Mouse (Mus musculus): Measurements from ENCODE around the gene Gm29735. TPM values are rescaled to one million over a fixed set of nuclear protein-coding genes. Genes with fewer than 3 reads are reported as not detected.

Gm29735 gene
- polyA plus RNA-seq (2017; shearing (Covaris generic)): not detected

DNA sequence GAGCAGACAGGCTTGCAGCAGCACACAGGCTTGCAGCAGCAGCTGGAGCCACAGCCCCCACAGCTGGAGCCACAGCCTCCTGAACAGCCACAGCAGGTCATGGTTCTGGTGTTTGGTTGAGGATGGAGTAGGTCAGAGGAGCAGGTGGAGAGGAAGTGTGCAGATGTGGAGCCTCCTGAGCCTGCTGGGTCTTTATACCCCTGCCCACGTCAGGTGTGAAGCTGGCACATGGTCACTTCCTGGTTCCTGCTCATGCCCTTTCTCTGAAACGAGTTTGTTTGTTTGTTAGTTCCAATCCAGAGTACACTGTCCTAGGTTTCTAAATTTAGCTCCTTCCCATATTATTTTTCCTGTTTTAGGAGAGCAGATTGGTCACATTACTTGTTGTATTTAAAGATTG is at the start of gene Gm29735:
Gene Gm29735, minus strand, starts transcription at position 101 of the 400 bp plus-strand sequence.

DNA sequence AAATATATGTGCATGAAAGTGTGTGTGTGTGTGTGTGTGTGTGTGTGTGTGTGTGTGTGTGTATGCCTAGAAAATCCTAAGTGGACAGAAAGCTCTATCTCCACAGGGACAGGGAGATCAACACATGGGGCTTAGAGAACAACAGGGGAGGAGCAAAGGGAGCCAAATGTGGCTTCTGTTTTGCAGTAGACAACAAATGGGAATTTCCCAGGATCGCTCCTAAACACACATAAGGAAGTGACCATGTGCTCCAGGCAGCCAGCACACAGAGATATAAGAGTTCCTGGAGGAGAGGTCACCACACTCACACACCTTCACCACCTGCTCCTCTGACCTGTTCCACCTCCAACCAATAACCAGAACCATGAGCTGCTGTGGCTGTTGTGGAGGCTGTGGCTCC is 44.2 kb upstream of the Gm29735 start, which contains the start of gene Krtap5-3:
Gene Krtap5-3, plus strand, starts transcription at position 301 of the 400 bp plus-strand sequence.

GRCm38 (mm10) chr7:142190289-142190688 is 33.4 kb upstream of the Gm29735 start, which contains the start of gene Gm10153:
Gm10153 (minus strand) TSS chr7:142190389.

DNA sequence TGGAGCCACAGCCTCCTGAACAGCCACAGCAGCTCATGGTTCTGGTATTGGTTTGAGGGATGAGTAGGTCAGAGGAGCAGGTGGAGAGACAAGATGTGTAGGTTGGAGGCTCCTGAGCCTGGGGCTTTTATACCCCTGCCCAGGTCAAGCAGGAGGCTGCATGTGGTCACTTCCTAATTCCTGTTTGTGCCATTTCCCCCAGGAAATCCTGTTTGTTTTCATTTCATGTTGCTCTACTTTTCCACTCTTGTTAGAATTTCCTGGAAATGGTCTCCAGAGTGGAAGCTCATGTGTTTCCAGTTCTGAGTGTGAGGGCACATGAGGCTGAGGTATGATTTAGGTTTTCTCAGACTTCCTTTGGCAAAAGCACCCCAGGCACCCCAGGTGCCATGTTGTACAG is 19.0 kb upstream of the Gm29735 start, which contains the start of gene Krtap5-2:
Gene Krtap5-2, minus strand, starts transcription at position 101 of the 400 bp plus-strand sequence.

DNA sequence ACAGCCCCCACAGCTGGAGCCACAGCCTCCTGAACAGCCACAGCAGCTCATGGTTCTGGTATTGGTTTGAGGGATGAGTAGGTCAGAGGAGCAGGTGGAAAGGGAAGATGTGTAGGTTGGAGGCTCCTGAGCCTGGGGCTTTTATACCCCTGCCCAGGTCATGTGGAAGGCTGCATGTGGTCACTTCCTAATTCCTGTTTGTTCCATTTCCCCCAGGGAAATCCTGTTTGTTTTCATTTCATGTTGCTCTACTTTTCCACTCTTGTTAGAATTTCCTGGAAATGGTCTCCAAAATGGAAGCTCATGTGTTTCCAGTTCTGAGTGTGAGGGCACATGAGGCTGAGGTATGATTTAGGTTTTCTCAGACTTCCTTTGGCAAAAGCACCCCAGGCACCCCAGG is 8.7 kb upstream of the Gm29735 start, which contains the start of gene Gm4553:
Gene Gm4553, minus strand, starts transcription at position 101 of the 400 bp plus-strand sequence.

GRCm38 (mm10) chr7:142144507-142144906 is 12.4 kb downstream of the Gm29735 start, which contains the start of gene Gm45337:
Gm45337 (minus strand) TSS chr7:142144607.

DNA sequence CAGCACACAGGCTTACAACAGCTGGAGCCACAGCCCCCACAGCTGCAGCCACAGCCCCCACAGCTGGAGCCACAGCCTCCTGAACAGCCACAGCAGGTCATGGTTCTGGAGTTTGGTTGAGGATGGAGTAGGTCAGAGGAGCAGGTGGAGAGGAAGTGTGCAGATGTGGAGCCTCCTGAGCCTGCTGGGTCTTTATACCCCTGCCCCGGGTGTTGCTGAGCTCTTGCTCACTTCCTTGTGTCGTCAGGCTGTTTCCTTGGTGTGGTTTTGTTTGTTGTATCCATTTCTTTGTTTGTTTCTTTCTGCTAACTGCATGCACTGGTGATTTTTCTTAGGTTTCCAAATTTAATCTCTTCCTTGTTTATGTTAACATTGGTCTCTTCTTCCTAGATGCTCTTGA is 21.0 kb downstream of the Gm29735 start, which contains the start of gene Gm39115:
Gene Gm39115, minus strand, starts transcription at position 101 of the 400 bp plus-strand sequence.

GRCm38 (mm10) chr7:142120629-142121028 is 36.3 kb downstream of the Gm29735 start, which contains the start of gene Gm45618:
Gm45618 (minus strand) TSS chr7:142120729.

Other genes starting within 250 kb of the Gm29735 start
- 10 to 100 TPM; 37.9 to 44.7 TPM for gene Tollip, start 238.6 kb downstream of the Gm29735 start, polyA plus RNA-seq (2017; shearing (Covaris generic))
- under 1 TPM; 0.65 to 0.83 TPM for gene Brsk2, start 207.4 kb downstream of the Gm29735 start, polyA plus RNA-seq (2017; shearing (Covaris generic))
- gene Mob2, start 96.0 kb downstream of the Gm29735 start, polyA plus RNA-seq (2017; shearing (Covaris generic)): 10 to 100 TPM; 68.2 to 68.5 TPM
- 1 to 10 TPM in 1 of 2 experiments, under 1 TPM in 1; 0.05 to 1.3 TPM for gene Dusp8, start 61.3 kb downstream of the Gm29735 start, polyA plus RNA-seq (2017; shearing (Covaris generic))
- under 1 TPM in 1 of 2 experiments, not detected in 1; 0.95 TPM for gene Gm45618, start 36.4 kb downstream of the Gm29735 start, polyA plus RNA-seq (2017; shearing (Covaris generic))
- gene Gm39115, start 21.1 kb downstream of the Gm29735 start, polyA plus RNA-seq (2017; shearing (Covaris generic)): not detected
- not detected for gene Gm45337, start 12.5 kb downstream of the Gm29735 start, polyA plus RNA-seq (2017; shearing (Covaris generic))
- not detected for gene Gm4553, start 8.6 kb upstream of the Gm29735 start, polyA plus RNA-seq (2017; shearing (Covaris generic))
- not detected for gene Krtap5-2, start 18.9 kb upstream of the Gm29735 start, polyA plus RNA-seq (2017; shearing (Covaris generic))
- gene Gm10153, start 33.3 kb upstream of the Gm29735 start, polyA plus RNA-seq (2017; shearing (Covaris generic)): not detected
- not detected for gene Krtap5-3, start 44.3 kb upstream of the Gm29735 start, polyA plus RNA-seq (2017; shearing (Covaris generic))
- not detected for gene Gm7579, start 54.7 kb upstream of the Gm29735 start, polyA plus RNA-seq (2017; shearing (Covaris generic))
- gene Krtap5-5, start 72.9 kb upstream of the Gm29735 start, polyA plus RNA-seq (2017; shearing (Covaris generic)): not detected
- gene Gm40460, start 84.0 kb upstream of the Gm29735 start, polyA plus RNA-seq (2017; shearing (Covaris generic)): not detected
- 1 to 10 TPM in 1 of 2 experiments, not detected in 1; 2.0 TPM for gene Gm2431, start 101.2 kb upstream of the Gm29735 start, polyA plus RNA-seq (2017; shearing (Covaris generic))
- not detected for gene Gm4559, start 117.2 kb upstream of the Gm29735 start, polyA plus RNA-seq (2017; shearing (Covaris generic))
- gene Krtap5-1, start 140.0 kb upstream of the Gm29735 start, polyA plus RNA-seq (2017; shearing (Covaris generic)): not detected
- under 1 TPM in 1 of 2 experiments, not detected in 1; 0.17 TPM for gene Krtap5-4, start 146.4 kb upstream of the Gm29735 start, polyA plus RNA-seq (2017; shearing (Covaris generic))
- 10 to 100 TPM in 1 of 2 experiments, 1 to 10 TPM in 1; 3.2 to 41.0 TPM for gene Ifitm10, start 216.6 kb upstream of the Gm29735 start, polyA plus RNA-seq (2017; shearing (Covaris generic))
- gene Gm49369, start 225.6 kb upstream of the Gm29735 start, polyA plus RNA-seq (2017; shearing (Covaris generic)): 1 to 10 TPM; 2.4 to 9.3 TPM
- gene Ctsd, start 230.9 kb upstream of the Gm29735 start, polyA plus RNA-seq (2017; shearing (Covaris generic)): 100 to 1,000 TPM; 384 to 590 TPM